Mouse (Mus musculus) C2C12 (cell line): ENCODE measurements at regions not wholly inside any gene's neighbourhood (a gene's known extent, or its start where the extent isn't known, plus 50 kb on each side); places are given as distances from the start of the nearest gene placed in this dataset.

Experiments
- CEBPB ChIP-seq: IDR thresholded peaks from one replicate; pipeline ENCODE4 v1.6.1; 2011; ENCODE audit warnings: low read depth, mild to moderate bottlenecking, control low read depth, moderate library complexity
- CTCF ChIP-seq: IDR thresholded peaks from one replicate; pipeline ENCODE4 v1.5.1; 2011; ENCODE audit not compliant: control insufficient read depth, insufficient read depth, insufficient read length
- MAX ChIP-seq: IDR thresholded peaks from one replicate; pipeline ENCODE4 v1.6.1; 2011; ENCODE audit warnings: mild to moderate bottlenecking, control low read depth
- MYOD1 ChIP-seq: IDR thresholded peaks from one replicate; pipeline ENCODE4 v1.6.1; 2011; ENCODE audit warnings: low read depth; ENCODE audit not compliant: control insufficient read depth, insufficient read length
- MYOG ChIP-seq: IDR thresholded peaks from one replicate; pipeline ENCODE4 v1.6.1; 2011; ENCODE audit not compliant: control insufficient read depth, insufficient read length; ENCODE audit errors: extremely low read depth
- USF1 ChIP-seq: IDR thresholded peaks from one replicate; pipeline ENCODE4 v1.6.1; 2011; ENCODE audit warnings: low read depth, mild to moderate bottlenecking, control low read depth, moderate library complexity

- peak; percentile 20 for TF ChIP-seq CEBPB
- TF ChIP-seq CTCF = no peak
- no peak for TF ChIP-seq USF1
- TF ChIP-seq MAX = no peak
- no peak for TF ChIP-seq MYOD1
- TF ChIP-seq MYOG = no peak
These were observed 2227.7 kb downstream of the 9330182O14Rik start for GRCm38 (mm10) chr15:42361871-42362270.
